ENCODE assay signal across 8 mouse cellular contexts in the genomic region with DNA sequence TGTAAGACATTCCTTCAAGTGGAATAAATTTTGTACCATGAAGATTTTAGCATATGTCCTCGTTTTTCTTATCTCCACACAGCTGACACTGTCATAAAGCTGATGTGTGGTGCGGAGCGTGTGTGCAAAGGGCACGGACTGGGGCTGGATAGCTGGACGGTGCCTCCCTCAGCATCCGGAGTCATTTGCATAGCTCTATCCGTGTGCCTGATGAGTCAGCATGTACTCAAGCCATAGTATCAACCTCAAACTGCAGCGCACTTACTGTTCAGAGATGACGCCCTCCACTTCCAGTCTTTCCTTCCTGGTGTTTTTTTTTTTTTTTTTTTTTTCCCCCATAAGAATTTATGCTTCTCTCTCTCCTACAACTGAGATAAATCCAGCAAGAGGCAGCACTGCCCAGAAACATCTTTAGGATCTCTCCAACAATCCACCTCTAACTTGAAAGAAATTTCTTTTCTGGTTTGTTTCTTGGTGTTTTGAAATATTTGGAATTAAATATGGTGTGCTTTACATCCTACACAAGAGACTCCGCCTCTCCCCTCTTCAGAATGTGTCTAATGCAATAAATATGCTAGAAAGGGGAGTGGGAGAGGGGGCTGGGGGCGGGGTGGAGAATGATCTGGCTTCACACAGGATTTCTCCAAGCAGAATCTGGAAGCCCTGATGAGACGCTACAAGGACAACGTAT. TPM values are rescaled to one million over a fixed set of nuclear protein-coding genes. Genes with fewer than 3 reads are reported as not detected.
DNase-seq lines count a peak whose midpoint lies in the region; ATAC-seq and TF ChIP-seq lines count a peak whose summit lies in the region.

No protein-coding gene starts in this region.

- no peak overlapping the region for H3K4me3 ChIP-seq in heart, embryonic 11.5 days (ENCODE audit: low read depth, low read length)
- no peak overlapping the region for H3K4me3 ChIP-seq in C2C12 (ENCODE audit: insufficient read depth, poor library complexity, severe bottlenecking)
- no peak overlapping the region for H3K4me3 ChIP-seq in embryonic facial prominence, embryonic 11.5 days (ENCODE audit: low read depth, low read length)
- H3K4me3 ChIP-seq in liver, embryonic 12.5 days = no peak overlapping the region

- H3ac ChIP-seq in C2C12 (ENCODE audit: control insufficient read depth, insufficient read length, low read depth) = no peak overlapping the region

- no peak for ATAC-seq in heart, embryonic 11.5 days (replicated peaks; ENCODE audit: insufficient number of reproducible peaks, low FRiP score, low TSS enrichment)
- ATAC-seq in embryonic facial prominence, embryonic 11.5 days (replicated peaks; ENCODE audit: insufficient number of reproducible peaks, low FRiP score, low TSS enrichment, low read depth) = no peak
- ATAC-seq in liver, embryonic 12.5 days = 0 out of 2 replicates have a peak, but pooled peaks have one; percentile 30

- H3K79me3 ChIP-seq in C2C12 (ENCODE audit: low read depth) = no peaks in the 10 kb centered on the region

- no peak for TF ChIP-seq CTCF in C2C12 (IDR thresholded peaks at IDR 0.05; ENCODE audit: control insufficient read depth, insufficient read depth, insufficient read length)

- H3K36me3 ChIP-seq in heart, embryonic 11.5 days (ENCODE audit: control insufficient read depth, insufficient read depth, low read length) = no peaks in the 10 kb centered on the region
- no peaks in the 10 kb centered on the region for H3K36me3 ChIP-seq in C2C12 (ENCODE audit: control insufficient read depth, insufficient read depth)
- H3K36me3 ChIP-seq in embryonic facial prominence, embryonic 11.5 days (replicated peaks; ENCODE audit: control insufficient read depth, insufficient read depth, low read depth, low read length) = no peaks in the 10 kb centered on the region
- H3K36me3 ChIP-seq in liver, embryonic 12.5 days = no peaks in the 10 kb centered on the region

- 37% methylated on average over 13 of the region's 13 CpGs for WGBS in heart, embryonic 11.5 days (ENCODE audit: insufficient replicate concordance)
- WGBS in embryonic facial prominence, embryonic 11.5 days = 43% methylated on average over 13 of the region's 13 CpGs
- WGBS in liver, embryonic 12.5 days (ENCODE audit: insufficient replicate concordance) = 31% methylated on average over 13 of the region's 13 CpGs

- no peak for DNase-seq in heart, adult 9 months (ENCODE audit: low spot score in 2 of 2)
- peak; percentile 55 for DNase-seq in embryonic facial prominence, embryonic 11.5 days (ENCODE audit: low spot score)
- DNase-seq in cerebellum, adult 8-10 months = no peak
- no peak for DNase-seq in cerebellum, postnatal 4 days (ENCODE audit: low spot score in 2 of 2)
- DNase-seq in layer of hippocampus, adult 18-20 months (ENCODE audit: low spot score in 2 of 2) = no peak

- H3K9me3 ChIP-seq in heart, embryonic 11.5 days (replicated peaks; ENCODE audit: control insufficient read depth, low read length) = no peaks in the 10 kb centered on the region
- no peaks in the 10 kb centered on the region for H3K9me3 ChIP-seq in embryonic facial prominence, embryonic 11.5 days (replicated peaks; ENCODE audit: control insufficient read depth, low read length)
- no peaks in the 10 kb centered on the region for H3K9me3 ChIP-seq in liver, embryonic 12.5 days (replicated peaks)

- no peak overlapping the region for H3K9ac ChIP-seq in heart, embryonic 11.5 days (ENCODE audit: low read depth, low read length)
- H3K9ac ChIP-seq in embryonic facial prominence, embryonic 11.5 days (replicated peaks; ENCODE audit: low read length) = no peak overlapping the region
- no peak overlapping the region for H3K9ac ChIP-seq in liver, embryonic 12.5 days

- no peaks in the 10 kb centered on the region for H3K79me2 ChIP-seq in C2C12 (ENCODE audit: control insufficient read depth, insufficient read depth)

- no peak overlapping the region for H3K27ac ChIP-seq in heart, embryonic 11.5 days (ENCODE audit: low read depth, low read length)
- no peak overlapping the region for H3K27ac ChIP-seq in embryonic facial prominence, embryonic 11.5 days (replicated peaks; ENCODE audit: low read depth, low read length)
- no peak overlapping the region for H3K27ac ChIP-seq in liver, embryonic 12.5 days

- peaks cover 17% of the 10 kb centered on the region for H3K4me1 ChIP-seq in heart, embryonic 11.5 days (ENCODE audit: control insufficient read depth, insufficient read depth, low read length)
- H3K4me1 ChIP-seq in embryonic facial prominence, embryonic 11.5 days (ENCODE audit: control insufficient read depth, insufficient read depth, low read length) = no peaks in the 10 kb centered on the region
- 0 out of 2 replicates have a peak, but pooled peaks cover 9% of the 10 kb centered on the region for H3K4me1 ChIP-seq in liver, embryonic 12.5 days

- H3K27me3 ChIP-seq in heart, embryonic 11.5 days (ENCODE audit: control insufficient read depth, insufficient read depth, low read length) = no peaks in the 10 kb centered on the region
- H3K27me3 ChIP-seq in C2C12 (ENCODE audit: control insufficient read depth, insufficient read depth, insufficient read length) = no peaks in the 10 kb centered on the region
- H3K27me3 ChIP-seq in embryonic facial prominence, embryonic 11.5 days (ENCODE audit: control insufficient read depth, insufficient read depth, low read length) = no peaks in the 10 kb centered on the region
- 0 out of 2 replicates have a peak, but pooled peaks cover 3% of the 10 kb centered on the region for H3K27me3 ChIP-seq in liver, embryonic 12.5 days (replicated peaks)

- H3K4me2 ChIP-seq in heart, embryonic 11.5 days = peak overlapping the region; percentile 35
- no peak overlapping the region for H3K4me2 ChIP-seq in embryonic facial prominence, embryonic 11.5 days (ENCODE audit: low read depth, low read length)
- H3K4me2 ChIP-seq in liver, embryonic 12.5 days = no peak overlapping the region

TF ChIP-seq in C2C12, 6 proteins besides CTCF, POLR2A, EP300 and RAD21:
- TF ChIP-seq FOSL1 (IDR thresholded peaks at IDR 0.05; ENCODE audit: insufficient read depth, low read length, poor library complexity, severe bottlenecking) (peak; percentile 70), MYOD1 (IDR thresholded peaks at IDR 0.05; ENCODE audit: control insufficient read depth, insufficient read length, low read depth) (peak; percentile 24), MYOG (IDR thresholded peaks at IDR 0.05; ENCODE audit: control insufficient read depth, extremely low read depth, insufficient read length) (no peak), USF1 (IDR thresholded peaks at IDR 0.05; ENCODE audit: low read depth) (no peak), CEBPB (IDR thresholded peaks at IDR 0.05; ENCODE audit: low read depth) (no peak), MAX (IDR thresholded peaks at IDR 0.05) (peak; percentile 48)
TF ChIP-seq in C2C12: peak in this region for 3.

RNA-seq across cellular contexts. Expression of a gene that starts 7.9 kb away (rescaled TPM):
- polyA plus RNA-seq in heart, embryonic 11.5 days (2014; fragmentation: Nextera tagmentation; extraction: Ambion mirVana) = 89.0 and 111 TPM in 2 replicates
- 26.4 TPM for polyA plus RNA-seq in C2C12 (2012; fragmentation: generic; extraction: Trizol)
- 187 and 193 TPM in 2 replicates for polyA plus RNA-seq in embryonic facial prominence, embryonic 11.5 days (2014; fragmentation: Nextera tagmentation; extraction: Ambion mirVana)
- 77.3 and 79.2 TPM in 2 replicates for polyA plus RNA-seq in liver, embryonic 12.5 days (2016; fragmentation: Nextera tagmentation; extraction: Ambion mirVana)
- 10 to 100 TPM; 47.4 to 54.4 TPM for total RNA-seq in layer of hippocampus, adult 18-20 months (2021)

RNA-seq across cellular contexts. Expression of a gene that starts 14.7 kb away (rescaled TPM):
- 0.23 TPM in 1 of 2 replicates, not detected in the other for polyA plus RNA-seq in heart, embryonic 11.5 days (2014; fragmentation: Nextera tagmentation; extraction: Ambion mirVana)
- polyA plus RNA-seq in C2C12 (2012; fragmentation: generic; extraction: Trizol) = not detected
- not detected in 2 replicates for polyA plus RNA-seq in embryonic facial prominence, embryonic 11.5 days (2014; fragmentation: Nextera tagmentation; extraction: Ambion mirVana)
- 0.10 TPM in 1 of 2 replicates, not detected in the other for polyA plus RNA-seq in liver, embryonic 12.5 days (2016; fragmentation: Nextera tagmentation; extraction: Ambion mirVana)
- total RNA-seq in layer of hippocampus, adult 18-20 months (2021) = not detected
